Mouse (Mus musculus) kidney, postnatal 0 days (tissue): ENCODE results near the gene Idh3b. TPM values are rescaled to one million over a fixed set of nuclear protein-coding genes. Genes with fewer than 3 reads are reported as not detected.

Source experiments
- ATAC-seq: fragments of 200-750 bp; cut with Nextera tagmentation; replicated peaks from 2 replicates; pipeline ENCODE4 v1.8.0; 2017; ENCODE audit warnings: low read depth, moderate number of reproducible peaks, moderate TSS enrichment, moderate library complexity; ENCODE audit not compliant: low FRiP score
- DNase-seq: peaks from one replicate; pipeline ENCODE4 v3.0.0-alpha.2; 2016; ENCODE audit warnings: low spot score
- H3K27ac ChIP-seq: fragments of 300-500 bp; sonication (generic); 2 replicates; pipeline ENCODE4 v1.5.1; 2014; ENCODE audit warnings: mild to moderate bottlenecking
- H3K27me3 ChIP-seq: fragments of 300-500 bp; sonication (generic); 2 replicates; pipeline ENCODE4 v1.6.1; 2014; ENCODE audit warnings: low read length, mixed read lengths; ENCODE audit not compliant: insufficient read depth
- H3K36me3 ChIP-seq: fragments of 300-500 bp; sonication (generic); 2 replicates; pipeline ENCODE4 v1.6.1; 2014; ENCODE audit warnings: low read length, mixed read lengths; ENCODE audit not compliant: insufficient read depth
- H3K4me1 ChIP-seq: fragments of 300-500 bp; sonication (generic); replicated peaks from 2 replicates; pipeline ENCODE4 v1.6.1; 2014; ENCODE audit warnings: antibody characterized with exemption, low read length, mixed read lengths; ENCODE audit not compliant: insufficient read depth
- H3K4me2 ChIP-seq: fragments of 300-500 bp; sonication (generic); 2 replicates; pipeline ENCODE4 v1.6.1; 2014; ENCODE audit warnings: mild to moderate bottlenecking, low read length, moderate library complexity, mixed read lengths
- H3K4me3 ChIP-seq: fragments of 300-500 bp; sonication (generic); replicated peaks from 2 replicates; pipeline ENCODE4 v1.5.1; 2014; ENCODE audit warnings: low read depth, low read length
- H3K9ac ChIP-seq: fragments of 300-500 bp; sonication (generic); 2 replicates; pipeline ENCODE4 v1.6.1; 2014; ENCODE audit warnings: low read depth, low read length
- H3K9me3 ChIP-seq: fragments of 300-500 bp; sonication (generic); replicated peaks from 2 replicates; pipeline ENCODE4 v1.6.1; 2016; ENCODE audit warnings: low read length, inconsistent platforms, mixed read lengths
- CTCF ChIP-seq: IDR thresholded peaks from 2 replicates; pipeline ENCODE4 v1.5.1; 2016; ENCODE audit warnings: antibody characterized with exemption, low read depth, mild to moderate bottlenecking, moderate library complexity
- WGBS: fragments of 180-500 bp; shearing (Covaris S2); extraction: QIAGEN DNeasy Blood & Tissue Kit; methylation state at CpG from one replicate; pipeline ENCODE4 v1.1.7; 2014; 5-methylcytosine and 5-hydroxymethylcytosine counted together
- polyA plus RNA-seq: library from polyadenylated mRNA; unstranded; fragments of >200 nt; fragmentation: Nextera tagmentation; extraction: Ambion mirVana; gene quantifications from 2 replicates; pipeline ENCODE4 v1.2.1, GENCODE M21; 2015

Gene Idh3b
- polyA plus RNA-seq, 1 experiment from 2014 or later: 245 TPM

GRCm38 (mm10) chr2:130274149-130274861 is 10.0 kb downstream of the Idh3b start, which contains the start of gene Nop56:
TSS of gene Nop56 (plus strand) at chr2:130274430.
- no peaks in the 10 kb centered on the region; the same call in 1 of the 2 replicates for H3K4me1 ChIP-seq
- peak; percentile 99 for DNase-seq
- H3K9ac ChIP-seq: peak within 1 kb of the TSS; percentile 90
- 1% methylated on average over 68 of the region's 68 CpGs for WGBS
- ATAC-seq: peak; percentile 96
- no peak; the same call in 1 of the 2 replicates for TF ChIP-seq CTCF
- no peaks in the 10 kb centered on the region for H3K27me3 ChIP-seq
- peak within 1 kb of the TSS; percentile 82 for H3K4me2 ChIP-seq
- H3K9me3 ChIP-seq: no peaks in the 10 kb centered on the region
- H3K36me3 ChIP-seq: peaks cover 23% of the 10 kb centered on the region
- peak within 1 kb of the TSS; percentile 78 for H3K4me3 ChIP-seq
- peak within 1 kb of the TSS; percentile 92 for H3K27ac ChIP-seq

- Histone ChIP-seq H3K27me3 (no peaks in the 10 kb centered on the region), H3K36me3 (peaks cover 22% of the 10 kb centered on the region), H3K4me3 (peak overlapping the region; percentile 78), H3K27ac (peak overlapping the region; percentile 68; the same call in 1 of the 2 replicates), H3K9ac (peak overlapping the region; percentile 89), H3K4me1 (no peaks in the 10 kb centered on the region; the same call in 1 of the 2 replicates), H3K4me2 (peak overlapping the region; percentile 82), H3K9me3 (no peaks in the 10 kb centered on the region)
- DNase-seq: no peak
- ATAC-seq: no peak
- TF ChIP-seq CTCF: no peak
- WGBS: 1% methylated on average over 14 of the region's 14 CpGs
These were observed 10.6 kb downstream of the Idh3b start for GRCm38 (mm10) chr2:130273732-130274131.

GRCm38 (mm10) chr2:130268074-130268473 is 16.3 kb downstream of the Idh3b start:
- H3K27ac ChIP-seq: no peak overlapping the region
- no peaks in the 10 kb centered on the region for H3K27me3 ChIP-seq
- no peak for DNase-seq
- no peaks in the 10 kb centered on the region for H3K9me3 ChIP-seq
- H3K4me2 ChIP-seq: no peak overlapping the region
- TF ChIP-seq CTCF: peak; percentile 28; the same call in 1 of the 2 replicates
- WGBS: 68% methylated on average over 7 of the region's 7 CpGs
- no peaks in the 10 kb centered on the region for H3K36me3 ChIP-seq
- no peak for ATAC-seq
- H3K4me3 ChIP-seq: no peak overlapping the region
- H3K4me1 ChIP-seq: no peaks in the 10 kb centered on the region
- H3K9ac ChIP-seq: no peak overlapping the region

- H3K36me3 ChIP-seq: no peaks in the 10 kb centered on the region
- H3K4me3 ChIP-seq: no peak overlapping the region
- no peak for DNase-seq
- WGBS: 84% methylated on average over 1 of the region's 1 CpGs
- H3K27me3 ChIP-seq: no peaks in the 10 kb centered on the region
- H3K4me2 ChIP-seq: no peak overlapping the region
- H3K9me3 ChIP-seq: no peaks in the 10 kb centered on the region
- H3K4me1 ChIP-seq: no peaks in the 10 kb centered on the region
- no peak overlapping the region for H3K27ac ChIP-seq
- H3K9ac ChIP-seq: no peak overlapping the region
- no peak for ATAC-seq
- TF ChIP-seq CTCF: no peak
These were observed 18.8 kb downstream of the Idh3b start for GRCm38 (mm10) chr2:130265520-130265919.

DNA sequence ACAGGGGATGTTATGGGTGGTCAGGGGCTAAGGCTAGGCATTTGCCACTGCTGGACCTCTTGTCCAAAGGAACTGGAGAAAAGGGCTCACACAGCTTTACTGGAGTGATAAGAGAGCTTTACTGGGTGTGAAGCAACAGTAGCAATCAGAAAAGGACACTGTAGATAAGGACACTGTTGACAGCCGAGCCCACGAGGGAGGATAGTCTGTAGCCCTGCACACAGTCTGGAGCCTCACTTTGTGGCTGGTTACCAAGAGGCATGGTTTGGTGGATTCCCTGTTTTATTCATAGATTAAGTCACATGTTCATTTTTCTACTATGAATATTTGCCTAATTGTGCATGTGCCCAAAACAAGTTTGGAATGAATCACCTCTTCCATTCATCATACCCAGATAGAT is 21.9 kb downstream of the Idh3b start:
- no peak overlapping the region for H3K4me3 ChIP-seq
- no peak overlapping the region for H3K9ac ChIP-seq
- H3K4me2 ChIP-seq: no peak overlapping the region
- H3K36me3 ChIP-seq: no peaks in the 10 kb centered on the region
- ATAC-seq (no peak), DNase-seq (no peak)
- no peak for TF ChIP-seq CTCF
- H3K4me1 ChIP-seq: no peaks in the 10 kb centered on the region
- H3K27me3 ChIP-seq: no peaks in the 10 kb centered on the region
- no peaks in the 10 kb centered on the region for H3K9me3 ChIP-seq
- no peak overlapping the region for H3K27ac ChIP-seq
- WGBS: 67% methylated on average over 2 of the region's 2 CpGs

DNA sequence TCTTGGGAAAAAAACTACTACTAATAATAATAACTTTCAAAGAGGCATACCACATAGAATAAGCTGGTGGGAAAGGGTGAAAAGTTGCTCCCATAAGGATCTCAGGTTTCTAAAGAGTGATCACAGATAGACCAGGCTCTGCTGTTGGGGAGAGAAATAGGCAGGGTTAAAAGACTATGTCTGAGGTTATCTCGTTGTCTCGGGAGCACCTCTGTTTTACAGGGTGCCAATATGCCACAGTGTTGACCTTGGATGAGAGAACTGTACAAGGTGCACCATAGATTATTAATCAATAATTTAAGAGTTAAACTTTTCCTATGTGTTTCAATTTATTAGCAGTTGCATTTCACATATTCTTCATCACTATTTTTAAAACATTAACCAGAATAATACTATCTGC is 22.4 kb downstream of the Idh3b start:
- no peak overlapping the region for H3K4me2 ChIP-seq

More for the DNA sequence above, 22.4 kb downstream of the Idh3b start:
- Histone ChIP-seq H3K27ac (no peak overlapping the region), H3K4me3 (no peak overlapping the region), H3K9ac (no peak overlapping the region), H3K4me1 (no peaks in the 10 kb centered on the region), H3K9me3 (no peaks in the 10 kb centered on the region), H3K36me3 (no peaks in the 10 kb centered on the region), H3K27me3 (no peaks in the 10 kb centered on the region)
- no peak for TF ChIP-seq CTCF
- 86% methylated on average over 2 of the region's 2 CpGs for WGBS
- no peak for DNase-seq
- ATAC-seq: no peak
